Mouse (Mus musculus) cerebellum, postnatal 25 days (tissue): ENCODE results near the gene Gtf2h3.

ENCODE experiments used
- DNase-seq, 2 experiments: peaks; one replicate each; pipeline ENCODE4 v3.0.0; 2021; ENCODE audit warnings: mixed read lengths in 2 of 2

Gene Gtf2h3

GRCm38 (mm10) chr5:124637836-124638235 is 58.9 kb downstream of the Gtf2h3 start:
- no peak for DNase-seq
